Mouse (Mus musculus) CD4-positive helper T cell, adult 2 months (primary cell): ENCODE measurements around the gene Fcamr.

Source experiments
- DNase-seq: peaks from one replicate; pipeline ENCODE4 v3.0.0-alpha.2; 2012; ENCODE audit warnings: low read depth, missing footprints, low spot score

Gene Fcamr

GRCm38 (mm10) chr1:130802976-130803375 lies 2.3 kb downstream of the Fcamr start:
- DNase-seq = no peak

DNA sequence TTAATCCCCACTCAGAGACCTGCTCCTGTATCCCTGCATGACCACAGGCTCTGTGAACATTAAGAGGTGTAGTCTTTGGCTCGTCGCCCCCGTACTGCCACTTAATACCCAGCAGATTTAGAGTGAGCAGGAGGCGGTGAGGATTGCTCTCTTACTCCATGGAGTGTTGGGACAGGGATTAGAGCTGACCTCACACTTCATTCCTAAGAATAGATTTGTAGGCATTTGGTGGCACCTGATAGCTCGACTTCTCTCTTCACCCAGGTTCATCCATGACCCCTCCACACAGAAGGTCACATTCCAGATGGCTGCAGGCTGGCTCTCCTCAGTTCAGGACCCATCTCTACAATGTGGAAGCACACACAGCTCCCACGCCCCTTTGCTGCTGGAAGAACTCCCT lies 3.6 kb downstream of the Fcamr start:
- no peak for DNase-seq

GRCm38 (mm10) chr1:130810906-130811305 lies 10.2 kb downstream of the Fcamr start:
- DNase-seq = no peak

GRCm38 (mm10) chr1:130811316-130811715 lies 10.6 kb downstream of the Fcamr start:
- no peak for DNase-seq

GRCm38 (mm10) chr1:130819737-130820136 lies 19.0 kb downstream of the Fcamr start:
- DNase-seq = no peak

- DNase-seq = peak; percentile 15
These were observed 19.8 kb downstream of the Fcamr start for GRCm38 (mm10) chr1:130820316-130821148.

GRCm38 (mm10) chr1:130821149-130821471 lies 20.4 kb downstream of the Fcamr start:
- no peak for DNase-seq

DNA sequence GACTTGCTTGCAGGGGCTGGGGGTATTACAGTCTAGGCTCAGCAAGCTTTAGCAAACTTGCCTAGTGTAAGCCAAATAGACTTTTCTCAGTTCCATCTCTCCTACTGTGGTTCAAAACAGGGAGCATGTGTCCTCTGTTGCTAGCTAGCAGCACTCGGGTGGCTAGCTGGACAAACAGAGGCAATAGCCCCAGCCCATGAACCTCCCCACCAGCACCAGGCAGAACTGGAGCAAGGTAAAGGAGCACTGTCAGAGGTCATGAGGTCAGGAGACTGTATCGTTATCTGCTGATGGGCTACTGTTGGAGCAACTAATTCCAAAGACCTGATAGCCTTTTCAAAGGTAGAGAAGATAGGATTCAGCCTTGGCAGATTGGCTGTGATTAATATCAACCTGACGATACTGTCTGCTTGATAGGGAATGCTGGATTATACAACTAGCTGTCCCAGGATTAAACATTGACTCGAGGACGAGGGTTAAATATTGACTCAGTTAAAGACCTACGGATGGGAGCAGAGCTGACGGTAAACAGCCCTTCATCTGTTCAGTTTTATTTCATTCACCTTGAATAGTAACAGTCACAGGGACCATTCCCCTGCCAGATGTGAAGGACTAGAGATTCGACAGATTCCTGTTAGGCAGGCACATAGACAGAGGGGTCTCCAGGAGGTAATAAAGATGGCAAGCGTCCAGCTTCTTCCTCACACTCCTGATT lies 21.4 kb downstream of the Fcamr start:
- no peak for DNase-seq

- no peak for DNase-seq
These were observed 25.7 kb downstream of the Fcamr start, which contains the start of gene Pigr for GRCm38 (mm10) chr1:130826448-130826847. Pigr (plus strand) TSS chr1:130826684.

DNA sequence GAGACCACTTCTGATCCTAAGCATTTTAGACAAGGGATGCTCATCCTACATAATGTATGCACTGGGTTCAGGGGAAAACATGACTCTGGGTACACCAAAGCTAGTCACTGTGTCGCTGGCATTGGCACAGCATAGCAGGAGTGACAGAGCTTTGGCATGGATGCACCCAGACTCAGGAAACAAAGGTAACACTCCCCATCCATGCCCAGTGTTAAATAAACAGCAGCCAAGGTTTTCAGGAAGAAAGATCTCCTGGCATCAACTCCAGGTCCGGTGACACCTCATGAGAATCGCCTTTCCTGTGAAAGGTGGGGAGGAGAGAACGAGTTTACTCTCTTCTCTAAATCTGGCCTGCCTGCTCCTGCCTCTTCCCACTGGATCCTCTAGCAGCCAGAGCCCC lies 28.0 kb downstream of the Fcamr start:
- DNase-seq = no peak

DNA sequence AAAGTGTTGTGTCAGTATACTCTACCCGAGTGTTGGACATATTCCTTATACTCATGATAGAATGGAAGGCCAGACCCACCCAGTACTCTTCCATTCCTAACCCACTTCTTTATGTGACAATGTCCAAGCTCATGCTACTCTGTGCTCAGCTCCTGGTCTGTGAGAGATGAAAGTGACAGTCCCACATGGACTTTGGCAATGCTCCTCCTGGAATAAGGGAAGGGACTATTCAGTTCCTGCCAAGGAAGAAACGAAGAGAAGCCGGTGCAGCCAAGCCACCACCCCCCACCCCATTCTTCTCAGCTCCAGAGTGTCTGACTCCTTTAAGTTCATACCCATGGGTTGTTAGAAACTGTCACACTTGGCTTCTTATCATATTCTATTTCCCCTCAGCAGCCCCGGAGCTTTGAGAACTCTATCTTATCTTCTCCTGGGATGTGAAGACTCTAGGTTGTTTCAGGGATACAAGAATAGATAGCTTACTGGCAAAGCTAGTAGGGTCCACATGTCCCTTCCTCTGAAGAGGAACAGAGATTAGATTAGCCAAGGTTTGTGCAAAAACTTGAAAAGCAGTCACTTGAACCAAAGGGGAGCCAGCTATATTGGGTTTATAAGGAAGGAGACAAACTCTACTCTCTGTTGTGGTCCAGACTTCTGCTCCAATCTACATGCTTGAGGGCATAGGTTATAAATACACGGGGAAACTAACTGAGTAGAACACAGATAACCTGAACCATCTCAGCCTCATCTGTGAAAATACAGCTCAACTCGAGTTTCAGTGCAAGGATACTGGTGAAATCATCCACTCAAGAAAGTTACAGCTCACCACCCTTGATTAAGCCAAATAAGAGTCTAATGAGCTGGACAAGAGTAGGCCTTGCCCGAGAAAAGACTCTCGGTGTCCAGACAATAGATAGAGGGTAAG lies 29.5 kb downstream of the Fcamr start:
- no peak for DNase-seq

DNA sequence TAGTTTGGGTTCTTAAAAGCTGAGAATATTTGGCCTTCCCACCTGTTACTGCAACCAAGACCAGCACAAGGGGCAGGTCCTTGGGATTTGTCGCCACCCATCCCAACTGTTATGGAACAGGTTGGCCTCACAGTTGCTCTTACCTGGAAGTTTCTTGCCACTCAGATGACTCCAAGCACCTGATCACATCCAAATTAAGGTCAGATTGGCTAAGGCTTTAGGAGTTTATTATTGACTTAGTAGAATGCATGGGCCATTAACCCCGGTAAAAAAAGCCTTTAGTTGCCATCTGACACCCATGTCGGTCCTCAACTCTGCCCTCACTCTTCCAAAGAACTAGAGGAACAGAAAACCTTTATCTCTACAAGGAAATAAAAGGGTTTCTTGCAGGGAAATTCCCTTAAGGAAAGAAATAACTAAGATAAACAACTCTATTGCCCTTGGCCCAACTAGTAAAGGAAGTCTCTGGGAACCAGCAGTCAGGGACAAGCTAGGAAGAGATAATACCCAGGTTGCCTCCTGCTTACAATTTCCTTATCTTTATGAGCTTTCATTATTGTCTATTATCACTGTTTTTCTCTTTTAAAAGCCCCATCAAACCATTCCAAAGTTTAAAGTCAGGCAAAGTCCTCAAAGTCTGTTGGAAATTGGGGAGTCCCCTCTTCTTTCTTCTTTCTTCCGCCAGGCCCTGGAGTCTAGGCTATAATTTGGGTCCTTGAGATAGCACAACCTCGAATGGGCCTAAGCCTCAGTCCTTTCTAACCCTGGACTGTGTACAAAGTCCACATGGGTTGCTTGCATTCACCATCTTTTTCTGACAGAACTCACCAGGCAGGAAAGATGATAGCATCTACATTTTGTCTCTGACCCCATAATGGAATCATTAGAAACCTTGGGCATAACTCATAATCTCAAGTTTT lies 31.8 kb downstream of the Fcamr start:
- DNase-seq = no peak

DNA sequence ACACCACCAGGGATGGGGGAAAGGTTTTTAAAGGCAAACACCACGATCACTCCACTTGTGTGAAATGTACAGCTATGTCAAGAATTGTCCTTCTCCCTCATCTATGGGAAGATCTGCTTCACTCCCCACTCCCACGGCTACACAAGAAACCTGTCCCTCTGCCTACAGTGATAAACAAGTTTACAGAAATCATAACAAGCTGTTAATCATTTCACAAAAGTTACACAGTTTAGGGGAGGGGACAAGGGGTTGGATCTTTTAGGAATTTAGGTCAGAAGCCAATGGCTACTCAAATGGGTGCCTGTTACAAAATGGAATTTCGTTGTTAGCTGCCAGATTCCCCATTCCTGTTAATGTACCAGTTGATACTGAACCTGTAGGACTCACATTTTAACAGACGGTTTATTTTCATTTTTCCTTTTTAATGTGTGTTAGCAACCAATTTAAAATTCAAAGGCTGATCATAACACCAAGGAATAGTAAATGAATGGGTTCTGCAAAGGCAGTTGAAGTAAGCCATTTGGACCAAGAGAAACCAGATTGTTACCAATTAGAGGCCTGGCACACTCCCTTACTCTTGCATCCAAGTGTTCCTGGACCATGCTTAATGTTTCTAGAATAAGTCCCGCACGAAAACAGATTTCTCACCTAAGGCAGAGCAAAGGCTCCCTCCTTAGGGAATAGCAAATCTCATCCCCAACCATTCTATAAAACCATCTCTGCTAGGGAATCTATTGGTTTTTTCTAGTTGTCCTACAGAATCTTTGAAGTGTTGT lies 34.6 kb downstream of the Fcamr start:
- no peak for DNase-seq

DNA sequence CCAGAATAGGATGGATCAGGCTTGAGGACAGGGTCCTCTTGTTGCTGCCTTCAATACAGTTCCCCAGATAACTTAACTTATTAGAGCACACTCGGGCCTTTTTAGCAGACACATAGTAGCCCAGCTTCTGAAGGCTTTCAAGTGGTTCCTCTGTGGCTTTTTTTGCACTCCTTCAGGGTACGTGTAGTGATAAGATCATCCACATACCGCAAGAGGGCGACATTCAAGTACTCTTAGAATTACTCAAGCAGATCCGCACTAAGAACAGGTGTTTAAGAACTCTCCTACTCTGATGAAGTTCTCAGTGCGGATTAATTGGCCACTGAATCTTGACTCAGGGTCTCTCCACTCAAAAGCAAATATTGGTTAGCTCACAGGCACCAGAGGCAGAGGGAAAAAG lies 37.6 kb downstream of the Fcamr start:
- DNase-seq = peak; percentile 71

- DNase-seq = no peak
These were observed 40.1 kb downstream of the Fcamr start for GRCm38 (mm10) chr1:130840599-130841379.

DNA sequence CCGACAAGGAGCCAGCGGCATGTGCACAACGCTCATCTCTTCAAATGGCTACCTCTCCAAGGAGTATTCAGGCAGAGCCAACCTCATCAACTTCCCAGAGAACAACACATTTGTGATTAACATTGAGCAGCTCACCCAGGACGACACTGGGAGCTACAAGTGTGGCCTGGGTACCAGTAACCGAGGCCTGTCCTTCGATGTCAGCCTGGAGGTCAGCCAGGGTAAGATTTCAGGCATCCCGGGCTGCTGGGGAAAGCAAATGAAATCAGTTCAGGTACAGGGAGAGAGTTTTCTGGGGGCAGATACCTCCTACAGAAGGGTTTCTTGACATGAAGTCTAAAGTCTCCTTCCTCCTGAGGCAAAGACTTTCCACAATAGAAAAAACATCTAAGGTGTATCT lies 40.9 kb downstream of the Fcamr start:
- DNase-seq = no peak

- no peak for DNase-seq
These were observed 43.8 kb downstream of the Fcamr start for GRCm38 (mm10) chr1:130844516-130844915.

- DNase-seq = no peak
These were observed 49.0 kb downstream of the Fcamr start for GRCm38 (mm10) chr1:130849530-130850214.

DNA sequence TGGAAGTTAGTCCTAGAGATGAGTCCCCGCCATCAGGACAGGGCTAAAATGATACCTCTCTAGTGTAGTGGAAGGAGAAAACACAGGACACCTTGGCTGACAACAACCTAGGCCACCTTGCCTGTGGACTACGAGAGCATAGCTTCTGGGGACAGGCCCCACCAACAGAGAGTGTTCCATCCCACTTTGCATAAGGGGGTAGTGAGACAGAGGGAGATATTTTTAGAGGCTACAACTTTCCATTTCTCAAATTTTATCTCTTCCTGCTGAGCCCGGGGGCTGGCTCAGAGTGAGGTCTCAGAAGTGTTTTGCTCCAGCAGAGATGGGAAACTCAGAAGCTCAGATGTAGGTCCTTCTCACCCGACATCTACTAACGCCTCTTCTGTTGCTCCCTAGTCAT lies 49.7 kb downstream of the Fcamr start:
- DNase-seq = no peak
